Mouse (Mus musculus): ENCODE data around the gene Jsrp1.

The Jsrp1 gene

DNA sequence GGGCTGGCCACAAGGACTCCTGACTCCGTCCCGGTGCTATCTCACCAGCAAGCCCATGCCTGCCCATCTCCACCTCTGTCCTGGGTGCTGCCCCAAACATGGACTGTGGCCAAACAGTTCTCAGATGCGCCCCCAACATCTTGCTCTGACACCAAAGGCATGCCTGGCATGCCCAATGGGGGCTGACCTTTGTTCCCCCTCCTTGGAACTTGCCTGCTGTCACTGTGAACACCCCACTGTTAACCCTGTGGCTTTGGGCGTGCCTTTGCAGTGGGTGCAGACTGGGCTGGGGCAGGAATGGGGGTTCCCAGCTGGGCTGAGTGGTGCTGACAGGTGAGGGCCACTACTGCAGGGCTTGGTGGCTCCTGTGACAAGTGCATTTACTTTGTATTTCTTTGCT, 19.5 kb downstream of the Jsrp1 start:
- DNase-seq (ENCODE audit: inconsistent age in 2 of 2, low spot score in 1 of 2), result no peak

DNA sequence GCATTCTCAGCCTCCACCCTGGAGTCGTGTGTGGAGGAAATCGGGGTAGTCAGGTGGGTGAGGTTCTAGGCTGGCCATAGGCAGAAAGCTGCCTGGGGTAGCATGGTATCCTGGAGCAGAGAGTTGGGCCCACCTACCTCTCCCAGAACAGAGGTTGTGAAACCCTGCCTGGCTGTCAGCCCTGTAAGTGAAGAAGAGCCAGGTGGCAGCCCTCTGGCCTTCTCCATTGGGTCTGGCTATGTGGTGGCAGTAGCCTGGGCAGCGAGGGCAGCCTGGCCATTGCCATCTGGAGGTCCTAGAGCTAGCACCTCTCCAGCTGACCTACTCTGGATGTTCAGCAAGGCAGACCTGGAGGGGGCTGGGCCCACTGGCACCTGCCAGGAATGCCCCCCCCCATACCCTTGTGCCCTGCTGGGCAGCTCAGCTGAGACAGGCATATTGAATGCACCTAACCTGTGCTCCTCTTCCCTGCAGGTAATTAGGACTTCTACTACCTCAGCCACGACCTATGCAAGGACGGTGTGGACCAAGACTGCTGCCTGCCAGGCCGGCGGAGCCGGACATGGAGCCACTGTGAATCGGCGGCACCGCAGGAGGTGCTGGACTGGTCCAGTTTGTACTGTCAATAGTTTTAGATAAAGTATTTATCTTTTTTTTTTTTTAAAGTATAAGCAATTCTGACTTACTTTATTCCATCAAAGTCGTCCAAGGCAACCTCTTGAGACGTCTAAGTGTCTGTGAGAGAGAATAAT, 20.1 kb downstream of the Jsrp1 start:
- no peak for DNase-seq (ENCODE audit: inconsistent age in 2 of 2, low spot score in 1 of 2)

DNA sequence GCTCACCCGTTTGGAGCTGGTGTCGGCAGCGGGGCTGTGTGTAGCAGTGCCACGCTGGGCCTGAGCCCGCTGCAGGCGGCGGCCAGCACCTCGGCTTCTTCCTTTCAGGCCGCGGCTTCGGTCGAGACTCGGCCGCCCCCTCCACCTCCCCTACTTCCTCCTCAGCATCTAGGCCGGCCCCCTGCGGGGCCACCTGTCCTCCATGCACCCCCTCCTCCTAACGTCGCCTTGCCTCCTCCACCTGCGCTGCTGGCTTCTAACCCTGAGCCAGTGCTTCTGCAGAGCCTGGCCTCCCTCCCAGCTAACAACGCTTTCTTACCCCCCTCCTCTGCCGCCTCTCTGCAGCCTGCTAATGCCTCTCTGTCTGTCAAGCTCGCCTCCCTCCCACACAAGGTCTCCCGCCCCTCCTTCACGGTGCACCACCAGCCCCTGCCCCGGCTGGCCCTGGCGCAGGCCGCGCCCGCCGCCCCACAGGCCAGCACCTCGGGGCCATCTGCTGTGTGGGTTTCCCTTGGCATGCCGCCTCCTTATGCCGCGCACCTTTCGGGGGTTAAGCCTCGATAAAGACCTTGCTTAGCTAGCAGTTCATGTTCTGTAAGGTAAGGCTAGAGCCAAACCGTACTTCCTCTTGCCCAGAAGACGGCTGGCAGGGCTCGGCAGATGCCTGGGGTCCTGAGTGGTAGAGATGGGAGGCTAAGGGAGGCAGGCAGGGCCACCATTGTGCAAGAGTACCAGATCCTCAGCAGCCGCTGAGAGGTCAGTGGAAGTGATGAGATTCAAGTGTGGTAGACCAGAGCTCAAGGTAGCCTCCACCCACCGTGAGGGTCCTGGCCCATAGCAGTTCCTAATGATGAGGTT, 20.9 kb downstream of the Jsrp1 start:
- DNase-seq (ENCODE audit: inconsistent age in 2 of 2, low spot score in 1 of 2), result peak in 1 of 2 experiments; percentile 51

DNA sequence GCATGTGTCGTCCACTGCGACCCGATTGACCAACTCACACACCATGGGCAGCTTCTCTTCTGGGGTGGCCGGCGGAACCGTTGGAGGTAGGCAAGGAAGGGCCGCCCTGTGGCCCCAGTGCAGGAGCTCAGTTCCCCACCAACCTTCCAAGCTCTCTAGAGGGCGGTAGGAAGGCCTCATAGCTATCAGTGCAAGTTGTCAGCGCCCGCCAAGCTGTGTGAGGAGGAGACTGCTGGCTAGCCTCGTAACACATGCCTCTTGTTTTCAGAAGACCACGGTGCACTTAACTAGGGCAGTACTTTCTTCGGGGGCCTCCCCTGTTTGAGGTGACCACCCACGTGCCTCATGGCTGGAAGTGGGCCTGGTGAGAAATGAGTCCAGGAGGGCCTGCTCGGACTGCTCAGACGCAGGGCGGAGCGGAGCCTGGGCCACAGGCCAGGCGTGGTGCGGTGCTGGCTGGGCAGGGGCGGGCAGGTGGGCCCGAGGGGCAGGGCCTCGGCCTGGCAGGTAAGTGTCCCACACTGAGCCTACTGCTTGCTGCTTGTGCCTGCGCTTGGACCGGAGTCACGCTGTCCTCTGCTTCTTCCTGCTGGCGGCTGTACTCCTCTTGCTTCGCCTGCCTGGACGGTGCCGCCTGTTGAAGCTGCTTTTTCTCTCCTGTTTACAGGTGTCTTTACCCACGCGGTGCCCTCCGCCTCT, 21.7 kb downstream of the Jsrp1 start:
- DNase-seq (ENCODE audit: inconsistent age in 2 of 2, low spot score in 1 of 2), result no peak

DNA sequence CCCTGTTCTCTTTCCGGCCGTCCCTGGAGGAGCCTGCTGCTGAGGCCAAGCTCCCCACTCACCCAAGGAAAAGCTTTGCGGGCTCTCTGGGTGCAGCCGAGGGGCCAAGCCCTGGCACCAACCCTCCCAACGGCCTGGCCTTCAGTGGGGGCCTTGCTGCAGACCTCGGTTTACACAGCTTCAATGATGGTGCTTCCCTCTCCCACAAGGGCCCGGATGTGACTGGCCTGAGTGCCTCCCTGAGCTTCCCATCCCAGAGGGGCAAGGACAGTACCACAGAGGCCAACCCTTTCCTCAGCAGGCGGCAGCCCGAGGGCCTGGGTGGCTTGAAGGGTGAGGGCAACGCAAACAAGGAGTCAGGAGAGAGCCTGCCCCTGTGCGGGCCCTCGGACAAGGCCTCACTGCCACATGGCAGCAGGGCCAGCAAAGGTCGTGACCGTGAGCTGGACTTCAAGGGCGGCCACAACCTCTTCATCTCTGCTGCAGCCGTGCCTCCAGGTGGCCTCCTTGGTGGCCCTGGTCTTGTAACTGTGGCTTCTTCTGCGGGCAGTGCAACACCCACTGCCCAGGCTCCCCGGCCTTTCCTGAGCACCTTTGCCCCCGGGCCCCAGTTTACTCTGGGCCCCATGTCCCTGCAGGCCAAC, 22.4 kb downstream of the Jsrp1 start:
- peak in 1 of 2 experiments; percentile 84 for DNase-seq (ENCODE audit: inconsistent age in 2 of 2, low spot score in 1 of 2)

DNA sequence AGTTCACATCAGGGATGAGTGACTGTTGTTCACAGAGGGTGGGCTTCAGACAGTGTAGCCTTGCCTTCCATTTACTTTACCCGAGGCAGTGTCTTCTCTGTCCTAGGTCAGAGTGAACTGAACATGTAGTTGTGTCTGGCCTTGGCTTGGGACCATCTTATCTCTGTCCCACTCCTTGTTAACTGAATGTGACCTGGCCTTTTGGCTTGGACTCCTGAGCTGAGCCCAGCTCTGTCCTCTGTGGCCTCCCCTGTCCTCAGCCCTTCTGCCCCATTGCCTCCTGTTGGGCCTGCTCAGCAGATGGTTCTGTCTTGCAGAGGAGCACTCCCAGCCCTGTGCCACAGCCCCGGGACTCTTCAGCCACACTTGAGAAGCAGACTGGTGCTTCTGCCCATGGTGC, 25.8 kb downstream of the Jsrp1 start:
- peak in 1 of 2 experiments; percentile 56 for DNase-seq (ENCODE audit: inconsistent age in 2 of 2, low spot score in 1 of 2)

DNA sequence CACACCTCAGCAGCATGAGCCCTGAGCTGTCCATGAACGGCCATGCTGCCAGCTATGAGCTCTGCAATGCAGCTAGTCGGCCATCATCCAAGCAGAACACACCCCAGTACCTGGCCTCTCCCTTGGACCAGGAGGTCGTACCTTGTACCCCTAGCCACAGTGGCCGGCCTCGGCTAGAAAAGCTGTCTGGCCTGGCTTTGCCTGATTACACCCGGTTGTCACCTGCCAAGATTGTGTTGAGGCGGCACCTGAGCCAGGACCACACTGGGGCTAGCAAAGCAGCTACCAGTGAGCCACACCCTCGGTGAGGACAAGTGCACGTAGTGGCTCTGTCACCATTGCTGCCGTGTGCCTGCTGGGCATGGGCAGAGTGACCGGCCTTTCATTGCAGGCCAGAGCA, 27.3 kb downstream of the Jsrp1 start:
- no peak for DNase-seq (ENCODE audit: inconsistent age in 2 of 2, low spot score in 1 of 2)

DNA sequence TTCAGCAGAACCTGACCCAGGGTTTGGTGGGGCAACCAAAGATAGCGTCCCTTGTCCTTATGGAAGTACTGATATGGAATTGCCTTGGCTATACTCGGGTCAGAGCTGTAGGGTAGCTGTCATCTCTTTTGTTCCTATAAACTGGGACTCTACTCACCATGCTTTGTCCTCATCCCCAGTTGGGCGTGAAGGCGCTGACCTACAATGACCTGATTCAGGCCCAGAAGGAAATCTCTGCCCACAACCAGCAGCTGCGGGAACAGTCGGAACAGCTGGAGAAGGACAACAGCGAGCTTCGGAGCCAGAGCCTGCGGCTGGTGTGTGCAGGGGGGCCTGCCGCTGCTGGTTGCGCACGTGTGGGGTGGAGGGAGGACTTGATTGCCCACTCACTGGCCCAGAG, 28.4 kb downstream of the Jsrp1 start:
- DNase-seq (ENCODE audit: inconsistent age in 2 of 2, low spot score in 1 of 2), result no peak

DNA sequence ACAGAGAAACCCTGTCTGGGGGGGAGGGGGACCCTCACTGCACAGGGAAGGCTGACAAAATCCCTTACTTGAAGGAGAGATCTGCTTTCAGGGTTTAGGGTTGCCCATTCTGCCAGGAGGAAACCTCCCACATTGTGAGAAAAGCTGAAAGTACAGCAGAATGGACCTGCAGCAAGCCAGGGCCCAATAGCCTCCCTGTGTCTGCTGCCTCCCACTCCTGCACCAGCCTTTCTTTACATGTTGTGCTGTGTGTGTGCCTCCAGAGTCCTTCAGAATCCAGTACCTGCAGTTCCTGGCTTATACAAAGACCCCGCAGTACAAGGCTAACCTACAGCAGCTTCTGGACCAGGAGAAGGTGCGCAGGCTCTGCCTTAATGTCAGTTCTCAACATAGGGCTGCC, 29.0 kb downstream of the Jsrp1 start:
- no peak for DNase-seq (ENCODE audit: inconsistent age in 2 of 2, low spot score in 1 of 2)

DNA sequence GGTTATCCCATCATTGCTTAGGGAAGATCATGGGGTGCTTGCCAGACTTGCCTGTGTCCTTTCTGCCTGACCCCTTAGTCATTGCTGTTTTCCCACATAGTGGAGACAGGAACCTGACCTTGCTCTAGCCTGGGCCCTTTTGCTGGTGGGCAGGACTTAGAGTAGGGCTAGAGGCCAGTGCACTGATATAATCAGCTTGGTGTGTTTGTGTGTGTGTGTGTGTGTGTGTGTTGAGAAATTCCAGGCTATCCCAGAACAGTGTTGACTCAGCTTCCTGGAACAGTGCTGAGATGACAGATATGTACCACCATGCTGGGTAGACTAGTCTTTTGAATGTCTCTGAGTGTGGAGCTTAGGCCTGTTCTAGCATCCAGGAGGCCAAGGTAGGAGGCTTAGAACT, 33.7 kb downstream of the Jsrp1 start:
- DNase-seq (ENCODE audit: inconsistent age in 2 of 2, low spot score in 1 of 2), result peak; percentile 77 to 88

DNA sequence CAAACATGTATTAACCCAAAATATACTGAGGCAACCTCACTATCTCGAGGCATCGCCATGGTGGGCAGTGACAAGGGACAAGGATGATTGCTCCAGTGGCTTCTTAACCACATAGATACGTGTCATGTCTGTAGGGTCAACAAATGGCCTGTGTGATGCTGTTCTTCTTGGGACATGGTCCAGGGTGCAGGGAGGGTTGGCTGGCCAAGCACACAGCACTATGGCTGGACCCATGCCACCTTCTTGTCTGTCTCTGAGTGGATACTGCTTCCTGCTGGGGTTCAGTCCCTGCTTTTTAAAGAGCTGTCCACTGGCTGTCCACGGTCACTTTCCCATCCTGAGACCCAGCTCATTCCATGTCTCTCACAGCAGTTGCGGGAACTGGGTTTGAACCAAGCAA, 36.2 kb downstream of the Jsrp1 start:
- DNase-seq (ENCODE audit: inconsistent age in 2 of 2, low spot score in 1 of 2), result no peak

DNA sequence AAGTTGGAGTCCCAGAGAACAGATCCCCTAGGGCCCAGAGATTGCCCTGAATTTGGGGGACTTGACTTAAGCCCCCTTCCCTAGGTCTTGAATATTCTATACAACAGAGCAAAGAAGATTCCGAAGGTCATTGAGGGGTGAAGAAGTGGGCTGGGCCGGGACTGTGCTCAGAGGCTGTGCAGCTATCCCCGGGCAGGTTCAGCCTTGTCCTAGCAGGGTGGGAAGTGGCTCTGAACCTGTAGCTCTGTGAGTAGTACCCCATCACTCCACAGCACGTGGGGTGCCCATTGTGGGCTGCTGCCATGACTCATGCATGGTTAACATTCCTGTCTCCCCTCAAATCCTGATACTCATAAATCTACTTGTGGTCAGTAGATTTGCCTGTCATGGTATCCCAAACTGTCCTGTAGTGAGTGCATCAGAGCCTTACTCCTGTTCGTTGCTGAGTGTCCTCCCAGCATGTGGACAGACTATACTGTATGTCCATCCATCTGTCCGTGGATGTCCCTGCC, 36.9 kb downstream of the Jsrp1 start:
- no peak for DNase-seq (ENCODE audit: inconsistent age in 2 of 2, low spot score in 1 of 2)

DNA sequence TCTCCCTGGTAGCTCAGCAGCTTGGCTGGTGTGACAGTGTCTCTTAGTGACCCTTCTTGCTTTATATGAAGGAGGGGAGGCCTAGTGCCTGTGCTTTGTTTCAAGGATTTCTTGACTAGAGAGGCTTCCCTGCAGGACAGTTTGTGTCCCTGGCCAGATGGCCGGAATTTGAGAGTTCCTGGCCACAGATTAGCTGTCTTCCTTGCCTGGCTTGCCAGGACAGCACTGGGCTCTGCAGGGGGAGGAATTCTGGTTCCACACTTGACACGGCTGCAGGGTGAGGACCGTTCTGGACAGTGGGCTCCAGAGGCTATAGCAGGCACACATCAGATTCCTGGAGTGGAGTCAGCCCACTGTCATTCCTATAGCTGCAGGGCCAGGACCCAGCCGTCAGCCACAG, 37.6 kb downstream of the Jsrp1 start:
- DNase-seq (ENCODE audit: inconsistent age in 2 of 2, low spot score in 1 of 2), result peak in 1 of 2 experiments; percentile 35

DNA sequence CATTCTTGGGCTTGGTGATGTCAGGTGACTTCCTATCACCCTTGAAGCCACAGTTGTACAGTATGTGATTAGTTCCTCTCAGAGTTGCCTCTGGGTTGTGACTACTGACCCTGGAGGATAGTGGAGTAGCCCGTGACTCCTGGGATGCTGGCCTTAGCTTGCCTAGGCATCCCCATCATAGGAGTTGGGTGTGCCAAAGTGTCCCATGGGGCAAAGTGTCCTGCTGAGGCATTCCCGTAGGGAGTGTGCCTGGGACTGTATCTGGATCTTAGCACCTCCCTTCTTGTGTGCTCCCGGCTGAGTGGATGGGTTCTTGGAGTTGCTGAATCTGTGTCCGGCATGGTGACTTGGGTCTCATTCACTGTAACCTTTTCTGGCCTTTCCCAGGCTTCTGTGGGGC, 38.3 kb downstream of the Jsrp1 start:
- DNase-seq (ENCODE audit: inconsistent age in 2 of 2, low spot score in 1 of 2), result no peak

DNA sequence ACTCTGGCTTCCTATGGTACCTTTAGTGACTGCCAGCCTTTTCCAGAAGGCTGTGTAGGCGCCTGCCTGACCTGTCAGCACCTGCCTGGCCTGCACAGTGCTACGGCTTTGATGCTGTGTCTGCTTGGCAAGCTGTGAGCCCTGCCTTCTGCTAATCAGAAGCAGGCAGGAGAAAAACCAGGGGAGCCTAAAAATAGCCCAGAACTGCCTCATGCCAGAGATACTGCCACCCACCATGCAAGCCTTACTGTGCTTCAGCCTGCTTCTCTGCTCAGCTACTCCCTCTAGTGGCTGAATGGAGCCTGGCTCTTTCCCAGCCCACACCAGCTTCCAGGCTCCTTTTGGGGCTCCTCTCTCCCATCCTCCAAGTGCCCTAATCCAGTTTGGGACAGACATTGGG, 38.7 kb downstream of the Jsrp1 start:
- peak; percentile 85 to 95 for DNase-seq (ENCODE audit: inconsistent age in 2 of 2, low spot score in 1 of 2)

DNA sequence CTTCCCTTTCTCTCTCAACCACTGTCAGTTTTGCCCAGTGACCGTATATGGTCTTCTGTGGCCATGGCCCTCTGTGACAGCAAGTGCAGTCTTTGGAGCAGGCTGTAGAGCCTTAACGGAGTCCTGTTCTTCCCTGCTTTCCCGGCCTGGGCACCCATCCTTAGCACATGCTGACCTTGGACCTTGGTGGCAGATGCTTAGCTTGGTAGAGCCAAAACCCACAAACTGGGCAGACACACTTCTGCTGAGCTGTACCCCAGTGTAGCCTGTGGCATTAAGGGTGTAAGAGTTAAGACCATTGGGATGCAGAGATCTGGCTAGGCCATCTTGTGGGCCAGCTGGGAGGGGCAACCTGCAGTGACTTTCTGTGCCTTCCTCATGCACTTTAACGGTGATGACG, 39.5 kb downstream of the Jsrp1 start:
- no peak for DNase-seq (ENCODE audit: inconsistent age in 2 of 2, low spot score in 1 of 2)

DNA sequence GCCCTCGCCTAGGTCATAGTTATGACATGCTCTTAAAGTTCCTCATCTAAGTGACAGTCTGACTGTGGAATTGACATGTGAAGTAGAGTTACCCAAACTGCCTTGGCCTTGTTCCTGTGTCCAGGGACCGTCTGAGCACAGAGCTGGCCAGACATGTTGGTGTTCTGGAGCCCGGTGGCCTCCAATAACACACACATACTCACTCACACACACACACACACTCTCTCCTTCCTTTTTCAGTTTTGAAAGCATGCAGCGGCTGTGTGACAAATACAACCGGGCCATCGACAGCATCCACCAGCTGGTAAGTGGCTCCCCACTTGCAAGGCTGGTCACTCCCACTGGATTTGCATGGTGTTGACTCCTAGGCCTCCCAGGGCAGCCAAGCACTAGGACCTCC, 44.9 kb downstream of the Jsrp1 start:
- DNase-seq (ENCODE audit: inconsistent age in 2 of 2, low spot score in 1 of 2), result peak in 1 of 2 experiments; percentile 59

DNA sequence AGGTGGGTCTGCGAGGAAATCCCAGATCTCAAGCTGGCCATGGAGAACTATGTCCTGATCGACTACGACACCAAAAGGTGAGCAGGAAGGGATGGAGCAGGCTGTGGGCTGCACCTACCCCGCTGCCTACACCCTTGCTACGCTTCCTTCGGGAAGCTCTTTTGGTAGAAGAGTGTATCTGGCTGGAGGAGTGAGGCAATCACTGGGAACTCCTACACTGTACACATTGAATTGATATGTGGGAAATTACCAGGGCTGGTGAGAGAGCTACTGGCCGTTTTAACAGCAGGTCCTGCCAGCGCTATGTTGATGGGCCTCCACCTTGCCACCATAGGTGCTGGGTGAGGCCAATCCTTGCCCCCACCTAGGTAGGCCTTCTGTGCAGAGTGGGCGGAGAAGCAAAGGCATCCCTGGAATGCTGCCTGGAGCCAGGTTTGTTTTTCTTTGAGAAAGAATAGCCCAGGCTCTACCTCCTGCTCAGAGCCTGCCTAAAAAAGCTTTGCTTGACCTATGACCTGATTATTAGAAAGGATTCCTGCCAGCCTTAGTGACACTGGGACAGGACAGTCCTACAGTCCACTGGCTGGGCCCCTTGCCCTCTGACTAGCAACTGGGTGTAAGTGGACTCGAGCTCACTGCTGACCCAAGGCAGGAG, 47.0 kb downstream of the Jsrp1 start:
- peak in 1 of 2 experiments; percentile 59 for DNase-seq (ENCODE audit: inconsistent age in 2 of 2, low spot score in 1 of 2)

DNA sequence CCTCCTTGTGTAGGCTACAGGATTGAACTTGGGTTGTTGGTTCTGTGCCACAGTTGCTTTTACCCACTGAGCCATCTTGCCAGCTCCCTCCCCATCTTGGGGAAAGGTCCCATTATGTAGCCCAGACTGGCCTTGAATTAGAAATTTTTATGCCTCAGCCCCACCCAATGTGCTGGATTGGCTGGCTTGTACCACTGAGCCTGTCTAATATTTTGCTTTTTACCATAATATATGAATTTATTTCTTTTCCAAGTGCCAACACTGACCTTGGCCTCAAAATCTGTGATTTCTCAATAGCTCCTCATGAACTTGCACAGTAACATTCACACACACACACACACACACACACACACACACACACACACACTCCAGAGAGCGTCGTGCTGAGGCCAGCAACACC, 47.6 kb downstream of the Jsrp1 start:
- peak in 1 of 2 experiments; percentile 89 for DNase-seq (ENCODE audit: inconsistent age in 2 of 2, low spot score in 1 of 2)

DNA sequence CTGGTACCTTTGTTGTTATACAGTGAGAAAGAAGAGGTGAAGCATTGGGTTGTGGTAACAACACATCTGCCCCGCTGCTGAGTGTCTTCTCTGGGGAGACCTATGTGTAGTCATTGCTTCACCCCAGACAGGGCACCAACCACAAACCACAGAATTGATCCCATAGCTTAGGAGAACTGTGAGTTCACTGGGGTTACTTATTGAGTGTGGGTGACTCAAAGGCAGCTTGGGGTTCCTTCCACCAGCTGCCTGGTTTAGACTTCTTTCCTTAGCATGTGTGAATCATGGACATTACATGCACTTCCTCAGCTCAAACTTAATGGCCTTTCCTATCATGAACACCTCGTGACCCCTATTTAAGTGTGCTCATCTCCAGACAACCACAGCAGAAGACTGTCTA, 49.8 kb downstream of the Jsrp1 start:
- peak in 1 of 2 experiments; percentile 63 for DNase-seq (ENCODE audit: inconsistent age in 2 of 2, low spot score in 1 of 2)

Data from adrenal gland, adult (tissue).